Mouse (Mus musculus) spleen, adult 2 months (tissue): ENCODE measurements around the gene Ctu2. TPM values are rescaled to one million over a fixed set of nuclear protein-coding genes. Genes with fewer than 3 reads are reported as not detected.

Source experiments
- DNase-seq, 2 experiments: peaks; one replicate each; pipeline versions ENCODE4 v3.0.0 to v3.0.0-alpha.2; 2012 to 2021; ENCODE audit warnings: low spot score in 2 of 2, low read depth in 1 of 2
- H3K27ac ChIP-seq: fragments of 200-500 bp; 2 replicates; pipeline ENCODE4 v1.5.1; 2012; ENCODE audit warnings: low read length, inconsistent platforms; ENCODE audit not compliant: insufficient read depth
- H3K27me3 ChIP-seq: fragments of 200-500 bp; 2 replicates; pipeline ENCODE4 v1.6.1; 2012; ENCODE audit warnings: mild to moderate bottlenecking, moderate library complexity, low read length, inconsistent platforms; ENCODE audit not compliant: control insufficient read depth, insufficient read depth
- H3K36me3 ChIP-seq: fragments of 200-500 bp; 2 replicates; pipeline ENCODE4 v1.6.1; 2012; ENCODE audit warnings: mild to moderate bottlenecking, low read length, inconsistent platforms; ENCODE audit not compliant: control insufficient read depth, insufficient read depth
- H3K4me1 ChIP-seq: fragments of 200-500 bp; 2 replicates; pipeline ENCODE4 v1.6.1; 2011; ENCODE audit warnings: inconsistent platforms; ENCODE audit not compliant: control insufficient read depth, insufficient read depth, insufficient read length
- H3K4me3 ChIP-seq: fragments of 200-500 bp; 2 replicates; pipeline ENCODE4 v1.5.1; 2011; ENCODE audit warnings: mild to moderate bottlenecking, inconsistent platforms; ENCODE audit not compliant: insufficient read depth, insufficient read length; ENCODE audit errors: extremely low read depth
- CTCF ChIP-seq: fragments of 200-500 bp; IDR thresholded peaks from 2 replicates; pipeline ENCODE4 v1.5.1; 2011; ENCODE audit warnings: mild to moderate bottlenecking, inconsistent platforms; ENCODE audit not compliant: insufficient read depth, insufficient read length, insufficient replicate concordance; ENCODE audit errors: extremely low read depth
- POLR2A ChIP-seq: fragments of 200-500 bp; IDR thresholded peaks from 2 replicates; pipeline ENCODE4 v1.6.1; 2011; ENCODE audit warnings: low read depth, low read length, inconsistent platforms
- WGBS: fragments of 180-500 bp; shearing (Covaris S2); methylation state at CpG from one replicate; pipeline ENCODE4 v1.1.7; 2018; 5-methylcytosine and 5-hydroxymethylcytosine counted together
- polyA plus RNA-seq: library from polyadenylated mRNA; depleted of rRNA; stranded (reverse); fragments of >200 nt; gene quantifications from 2 replicates; pipeline ENCODE4 v1.2.3, GENCODE M21; 2012; rRNA removed

Gene Ctu2
- 40.8 and 50.3 TPM in 2 replicates for polyA plus RNA-seq

GRCm38 (mm10) chr8:122475580-122476320 is at the start of gene Ctu2, which contains the start of gene Rnf166:
Gene Ctu2 (plus strand): TSS chr8:122476143.
Gene Rnf166 (minus strand): TSS chr8:122476064.
- H3K27ac ChIP-seq, result peak within 1 kb of the TSS; percentile 65
- DNase-seq, result peak; percentile 78 to 81
- H3K4me3 ChIP-seq, result peak within 1 kb of the TSS; percentile 98
- TF ChIP-seq CTCF, result no peak
- TF ChIP-seq POLR2A, result peak; percentile 39
- peaks cover 20% of the 10 kb centered on the region for H3K36me3 ChIP-seq
- WGBS, result 1% methylated on average over 103 of the region's 103 CpGs
- no peaks in the 10 kb centered on the region for H3K27me3 ChIP-seq
- peaks cover 13% of the 10 kb centered on the region; the same call in 1 of the 2 replicates for H3K4me1 ChIP-seq

GRCm38 (mm10) chr8:122426145-122426544 is 49.8 kb upstream of the Ctu2 start:
- 91% methylated on average over 9 of the region's 9 CpGs for WGBS
- H3K36me3 ChIP-seq, result peaks cover 37% of the 10 kb centered on the region

GRCm38 (mm10) chr8:122427607-122428006 is 48.3 kb upstream of the Ctu2 start:
- peak overlapping the region; percentile 42 for H3K27ac ChIP-seq
- peaks cover 25% of the 10 kb centered on the region; the same call in 1 of the 2 replicates for H3K4me1 ChIP-seq
- DNase-seq, result no peak
- H3K36me3 ChIP-seq, result peaks cover 37% of the 10 kb centered on the region
- no peak overlapping the region for H3K4me3 ChIP-seq
- H3K27me3 ChIP-seq, result no peaks in the 10 kb centered on the region
- WGBS, result 90% methylated on average over 7 of the region's 7 CpGs
- TF ChIP-seq CTCF (no peak), POLR2A (no peak)

More at GRCm38 (mm10) chr8:122426145-122426544, 49.8 kb upstream of the Ctu2 start:
- Histone ChIP-seq H3K27ac (no peak overlapping the region), H3K27me3 (no peaks in the 10 kb centered on the region), H3K4me1 (peaks cover 25% of the 10 kb centered on the region; the same call in 1 of the 2 replicates), H3K4me3 (no peak overlapping the region)
- TF ChIP-seq CTCF, result no peak
- no peak for TF ChIP-seq POLR2A
- no peak for DNase-seq

GRCm38 (mm10) chr8:122428163-122428562 is 47.8 kb upstream of the Ctu2 start:
- 45% methylated on average over 9 of the region's 9 CpGs for WGBS
- Histone ChIP-seq H3K36me3 (peaks cover 33% of the 10 kb centered on the region), H3K27ac (peak overlapping the region; percentile 80)

GRCm38 (mm10) chr8:122430058-122430636 is 45.8 kb upstream of the Ctu2 start:
- DNase-seq, result peak; percentile 71 to 77

More at GRCm38 (mm10) chr8:122428163-122428562, 47.8 kb upstream of the Ctu2 start:
- Histone ChIP-seq H3K27me3 (no peaks in the 10 kb centered on the region), H3K4me1 (peaks cover 25% of the 10 kb centered on the region; the same call in 1 of the 2 replicates), H3K4me3 (peak overlapping the region; percentile 10; the same call in 1 of the 2 replicates)
- peak in 1 of 2 experiments; percentile 58 for DNase-seq
- TF ChIP-seq CTCF, result no peak
- no peak for TF ChIP-seq POLR2A

GRCm38 (mm10) chr8:122430646-122431045 is 45.3 kb upstream of the Ctu2 start:
- 53% methylated on average over 3 of the region's 3 CpGs for WGBS
- DNase-seq, result no peak
- peak overlapping the region; percentile 93 for H3K27ac ChIP-seq
- H3K4me3 ChIP-seq, result peak overlapping the region; percentile 26; the same call in 1 of the 2 replicates
- H3K27me3 ChIP-seq, result no peaks in the 10 kb centered on the region
- peaks cover 29% of the 10 kb centered on the region; the same call in 1 of the 2 replicates for H3K4me1 ChIP-seq
- H3K36me3 ChIP-seq, result peaks cover 18% of the 10 kb centered on the region
- TF ChIP-seq POLR2A, result no peak
- no peak for TF ChIP-seq CTCF

More at GRCm38 (mm10) chr8:122430058-122430636, 45.8 kb upstream of the Ctu2 start:
- TF ChIP-seq CTCF, result peak; percentile 26; the same call in 1 of the 2 replicates
- peak; percentile 21 for TF ChIP-seq POLR2A
- H3K4me3 ChIP-seq, result peak overlapping the region; percentile 40; the same call in 1 of the 2 replicates
- WGBS, result 20% methylated on average over 10 of the region's 10 CpGs
- peaks cover 21% of the 10 kb centered on the region for H3K36me3 ChIP-seq
- peak overlapping the region; percentile 93 for H3K27ac ChIP-seq
- H3K4me1 ChIP-seq, result peaks cover 29% of the 10 kb centered on the region; the same call in 1 of the 2 replicates
- H3K27me3 ChIP-seq, result no peaks in the 10 kb centered on the region
